Mouse (Mus musculus): ENCODE measurements at regions not wholly inside any gene's neighbourhood (a gene's known extent, or its start where the extent isn't known, plus 50 kb on each side); places are given as distances from the start of the nearest gene placed in this dataset.

- TF ChIP-seq GATA1 (IDR thresholded peaks at IDR 0.05; ENCODE audit: borderline replicate concordance, low read length) = no peak
- no peak for TF ChIP-seq CTCF (IDR thresholded peaks at IDR 0.05; ENCODE audit: low read depth, low read length)
- no peak for TF ChIP-seq POLR2AphosphoS5 (IDR thresholded peaks at IDR 0.05; ENCODE audit: insufficient replicate concordance, low read depth, low read length)
- TF ChIP-seq TAL1 (conservative IDR thresholded peaks at IDR 0.05; ENCODE audit: low read depth, low read length) = no peak
- TF ChIP-seq GATA2 (IDR thresholded peaks at IDR 0.05; ENCODE audit: borderline replicate concordance, low read depth, low read length) = no peak
These were observed 174.9 kb upstream of the Ercc4 start for GRCm38 (mm10) chr16:12934586-12934985.
